Mouse (Mus musculus): ENCODE results near the gene Tmem74b. TPM values are rescaled to one million over a fixed set of nuclear protein-coding genes. Genes with fewer than 3 reads are reported as not detected.

The Tmem74b gene
- total RNA-seq (2012; rRNA removed): not detected in 2 replicates
- polyA plus RNA-seq (2012; ENCODE audit: insufficient read depth in 1 of 2, insufficient read length in 2 of 2, low read depth in 1 of 2, low replicate concordance in 2 of 2, missing spikeins in 1 of 2): not detected

- TF ChIP-seq CTCF (IDR thresholded peaks at IDR 0.05 in 2 of 3, conservative IDR thresholded peaks at IDR 0.05 in 1 of 3; ENCODE audit: control insufficient read depth in 1 of 3, insufficient read depth in 1 of 3, low read depth in 2 of 3, low read length in 3 of 3, poor library complexity in 1 of 3, severe bottlenecking in 1 of 3) (no peak), USF1 (IDR thresholded peaks at IDR 0.05; ENCODE audit: low read depth, low read length) (no peak), BHLHE40 (IDR thresholded peaks at IDR 0.05; ENCODE audit: borderline replicate concordance, low read depth, low read length) (no peak), RAD21 (IDR thresholded peaks at IDR 0.05; ENCODE audit: low read depth, low read length) (no peak), MAZ (IDR thresholded peaks at IDR 0.05; ENCODE audit: low read depth, low read length) (no peak), ETS1 (IDR thresholded peaks at IDR 0.05; ENCODE audit: low read depth, low read length) (no peak), MAX (IDR thresholded peaks at IDR 0.05; ENCODE audit: low read length) (no peak), MYB (IDR thresholded peaks at IDR 0.05; ENCODE audit: low read depth, low read length) (no peak), GATA1 (IDR thresholded peaks at IDR 0.05; ENCODE audit: low read depth, low read length) (no peak), SIN3A (IDR thresholded peaks at IDR 0.05; ENCODE audit: low read length) (no peak), CHD1 (IDR thresholded peaks at IDR 0.05; ENCODE audit: low read depth, low read length) (no peak), TAL1 (IDR thresholded peaks at IDR 0.05; ENCODE audit: low read length) (no peak)
- no peak for DNase-seq (ENCODE audit: low read depth, low spot score)
- H3K4me1 ChIP-seq (ENCODE audit: control insufficient read depth in 1 of 2, insufficient read depth in 2 of 2, low read length in 2 of 2): no peaks in the 10 kb centered on the region
- H3K27me3 ChIP-seq (ENCODE audit: control insufficient read depth in 1 of 2, insufficient read depth in 2 of 2, low read length in 2 of 2): no peaks in the 10 kb centered on the region
- H3K36me3 ChIP-seq (ENCODE audit: control insufficient read depth in 1 of 2, insufficient read depth in 2 of 2, low read length in 2 of 2): no peaks in the 10 kb centered on the region
- no peaks in the 10 kb centered on the region for H3K79me2 ChIP-seq (ENCODE audit: control insufficient read depth, insufficient read depth, low read length, poor library complexity)
- H3K4me3 ChIP-seq (ENCODE audit: control insufficient read depth in 1 of 2, insufficient read depth in 1 of 2, low read depth in 2 of 2, low read length in 2 of 2): no peak within 1 kb of the TSS
- no peak within 1 kb of the TSS for H3K27ac ChIP-seq (ENCODE audit: control insufficient read depth, low read depth, low read length)
- H3K9ac ChIP-seq (ENCODE audit: control insufficient read depth, low read depth, low read length, poor library complexity, severe bottlenecking): no peak within 1 kb of the TSS
- H3K9me3 ChIP-seq (replicated peaks; ENCODE audit: insufficient read depth, low read length): no peaks in the 10 kb centered on the region
These were observed at the start of gene Tmem74b for GRCm38 (mm10) chr2:151701231-151702145. Gene Tmem74b, plus strand, starts transcription at chr2:151702008.

GRCm38 (mm10) chr2:151652053-151652452, 49.8 kb upstream of the Tmem74b start:
- H3K27me3 ChIP-seq (ENCODE audit: control insufficient read depth in 1 of 2, insufficient read depth in 2 of 2, low read length in 2 of 2): peaks cover 3 to 7% of the 10 kb centered on the region in 2 experiments
- H3K4me1 ChIP-seq (ENCODE audit: control insufficient read depth in 1 of 2, insufficient read depth in 2 of 2, low read length in 2 of 2): no peaks in the 10 kb centered on the region

More at GRCm38 (mm10) chr2:151652053-151652452, 49.8 kb upstream of the Tmem74b start:
- no peaks in the 10 kb centered on the region for H3K79me2 ChIP-seq (ENCODE audit: control insufficient read depth, insufficient read depth, low read length, poor library complexity)
- peak; percentile 7 for DNase-seq (ENCODE audit: low read depth, low spot score)
- H3K27ac ChIP-seq (ENCODE audit: control insufficient read depth, low read depth, low read length): no peak overlapping the region
- H3K9me3 ChIP-seq (replicated peaks; ENCODE audit: insufficient read depth, low read length): no peaks in the 10 kb centered on the region
- no peaks in the 10 kb centered on the region for H3K36me3 ChIP-seq (ENCODE audit: control insufficient read depth in 1 of 2, insufficient read depth in 2 of 2, low read length in 2 of 2)
- no peak overlapping the region for H3K4me3 ChIP-seq (ENCODE audit: control insufficient read depth in 1 of 2, insufficient read depth in 1 of 2, low read depth in 2 of 2, low read length in 2 of 2)
- H3K9ac ChIP-seq (ENCODE audit: control insufficient read depth, low read depth, low read length, poor library complexity, severe bottlenecking): no peak overlapping the region
- TF ChIP-seq ZKSCAN1 (IDR thresholded peaks at IDR 0.05; ENCODE audit: low read depth, low read length) (no peak), SMC3 (IDR thresholded peaks at IDR 0.05; ENCODE audit: low read depth, low read length) (no peak), MAX (IDR thresholded peaks at IDR 0.05; ENCODE audit: low read length) (no peak), NRF1 (IDR thresholded peaks at IDR 0.05; ENCODE audit: insufficient read depth, low read depth, low read length, poor library complexity, severe bottlenecking) (no peak), SIN3A (IDR thresholded peaks at IDR 0.05; ENCODE audit: low read length) (no peak), RAD21 (IDR thresholded peaks at IDR 0.05; ENCODE audit: low read depth, low read length) (no peak), MYB (IDR thresholded peaks at IDR 0.05; ENCODE audit: low read depth, low read length) (no peak), RCOR1 (IDR thresholded peaks at IDR 0.05; ENCODE audit: low read depth, low read length) (no peak), EP300 (IDR thresholded peaks at IDR 0.05; ENCODE audit: low read depth in 1 of 2, low read length in 2 of 2) (no peak), POLR2A (IDR thresholded peaks at IDR 0.05; ENCODE audit: control insufficient read depth in 1 of 2, insufficient read depth in 1 of 2, low read depth in 1 of 2, low read length in 2 of 2, poor library complexity in 1 of 2) (no peak), USF1 (IDR thresholded peaks at IDR 0.05; ENCODE audit: low read depth, low read length) (no peak), CTCF (IDR thresholded peaks at IDR 0.05 in 2 of 3, conservative IDR thresholded peaks at IDR 0.05 in 1 of 3; ENCODE audit: control insufficient read depth in 1 of 3, insufficient read depth in 1 of 3, low read depth in 2 of 3, low read length in 3 of 3, poor library complexity in 1 of 3, severe bottlenecking in 1 of 3) (no peak), ETS1 (IDR thresholded peaks at IDR 0.05; ENCODE audit: low read depth, low read length) (no peak)
